Mouse (Mus musculus) heart, adult 9 months (tissue): ENCODE data around the gene Orai1.
A peak's percentile ranks its signal among the peaks of the same experiment; 100 is the strongest.
"Not testable (repeated sequence)": the region's sequence is repeated elsewhere in the genome, so short reads cannot be mapped to it uniquely, and the experiment has no call there.

Source experiments
- DNase-seq, 2 experiments: peaks; one replicate each; pipeline ENCODE4 v3.0.0; 2022; ENCODE audit warnings: low spot score in 2 of 2

Gene Orai1

DNA sequence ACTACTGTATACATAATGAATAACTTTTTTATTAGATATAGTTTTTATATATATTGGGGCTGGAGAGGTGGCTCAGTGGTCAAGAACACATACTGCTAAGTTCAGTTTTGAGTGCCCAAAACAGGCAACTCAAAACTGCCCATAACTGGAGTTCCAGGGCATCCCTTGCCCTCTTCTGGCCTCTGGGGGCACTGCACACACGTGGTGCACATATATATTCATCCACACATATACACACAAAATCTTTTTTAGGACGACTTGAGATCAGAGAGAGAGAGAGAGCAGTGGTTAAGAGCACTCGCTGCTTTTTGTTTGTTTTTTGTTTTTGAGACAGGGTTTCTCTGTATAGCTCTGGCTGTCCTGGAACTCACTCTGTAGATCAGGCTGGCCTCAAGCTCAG is 16.4 kb downstream of the Orai1 start:
- DNase-seq = no peak

DNA sequence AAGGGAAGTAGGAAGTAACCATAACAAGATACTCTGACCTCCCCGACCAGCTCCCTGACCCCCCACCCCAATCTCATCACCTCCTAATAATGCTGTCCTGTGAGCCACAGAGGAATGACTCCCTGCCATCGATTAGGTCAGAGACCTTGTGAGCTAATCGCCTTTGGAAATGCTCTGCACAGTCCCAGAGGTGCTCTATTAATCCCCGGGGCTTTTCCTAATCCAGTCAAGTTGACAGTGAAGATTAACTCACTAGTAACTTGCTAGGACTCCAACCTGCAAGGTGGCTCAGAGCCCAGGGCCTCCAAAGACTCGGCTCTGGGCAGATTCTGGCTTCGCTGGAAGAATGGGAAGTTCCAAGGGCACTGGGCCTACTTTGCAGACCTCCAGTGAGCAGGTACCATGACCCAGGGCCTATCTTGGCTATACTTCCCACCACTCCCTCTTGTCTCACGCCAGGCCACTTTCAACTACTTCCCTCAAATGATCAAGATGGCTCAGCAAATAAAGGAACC is 18.8 kb downstream of the Orai1 start:
- no peak for DNase-seq

DNA sequence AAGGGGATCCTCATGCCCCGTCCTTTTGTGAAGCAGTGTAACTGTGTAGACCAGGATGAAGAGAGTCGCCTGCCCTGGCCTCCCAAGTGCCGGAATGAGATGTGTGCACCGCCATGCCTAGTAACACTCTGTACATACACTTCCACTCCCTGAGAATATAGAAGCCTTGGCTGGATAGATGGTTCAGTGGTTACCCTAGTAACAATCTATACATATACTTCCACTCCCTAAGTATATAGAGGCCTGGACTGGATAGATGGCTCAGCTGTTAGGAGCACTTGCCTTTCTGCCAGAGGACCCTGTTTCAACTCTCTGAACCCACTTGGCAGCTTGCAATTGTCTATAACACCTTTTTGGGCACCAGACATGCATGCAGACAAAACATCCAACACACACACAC is 20.2 kb downstream of the Orai1 start:
- no peak for DNase-seq

DNA sequence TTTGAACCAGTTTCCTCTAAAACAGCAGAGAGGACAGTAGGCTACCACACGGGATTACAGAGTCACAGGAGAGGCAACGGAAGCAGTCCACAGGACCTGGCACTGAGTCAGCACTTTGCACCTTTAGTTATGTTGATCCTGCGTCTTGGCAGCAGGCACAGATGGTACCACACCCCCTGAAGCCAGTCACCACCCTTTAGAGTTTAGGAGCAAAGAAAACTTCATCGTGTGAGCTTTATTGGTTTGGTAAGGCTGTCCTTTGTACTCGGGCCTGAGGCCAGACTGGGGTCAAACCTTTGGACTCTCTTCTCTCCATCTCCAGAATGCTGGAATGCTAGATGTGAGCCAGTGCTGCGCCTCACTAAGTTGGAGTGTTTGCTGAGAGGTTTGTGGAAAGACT is 20.7 kb downstream of the Orai1 start:
- no peak for DNase-seq

GRCm38 (mm10) chr5:123038115-123038514 is 23.2 kb downstream of the Orai1 start:
- DNase-seq = no peak

DNA sequence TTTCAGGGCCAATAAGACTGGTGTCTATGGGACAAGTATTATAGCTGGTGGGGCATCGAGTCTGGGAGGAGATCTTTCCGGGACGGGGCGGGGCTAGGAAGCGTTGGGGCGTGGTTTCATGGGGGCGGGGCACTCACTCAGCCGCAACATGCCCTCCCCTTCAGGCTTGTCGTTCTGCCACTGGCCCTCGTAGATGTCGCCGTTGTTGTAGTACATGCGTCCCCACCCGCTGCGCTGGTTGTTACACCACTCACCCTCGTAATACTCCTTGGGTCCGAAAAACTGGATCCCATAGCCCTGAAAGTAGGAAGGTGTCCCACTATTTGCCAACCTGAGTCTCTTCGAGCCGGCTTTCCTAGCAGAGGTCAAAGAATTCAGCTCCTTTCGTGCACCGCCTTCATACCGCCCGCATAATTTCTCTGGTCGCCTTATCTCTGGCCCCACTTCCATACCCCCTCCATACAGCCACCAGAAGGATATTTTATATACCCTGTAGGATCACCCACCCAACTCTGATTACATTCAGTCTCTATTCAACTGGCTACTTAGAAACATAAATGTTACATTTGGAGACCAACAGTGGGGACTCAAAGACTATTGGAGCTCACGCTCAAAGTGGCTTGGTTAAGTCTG is 24.4 kb downstream of the Orai1 start:
- peak; percentile 77 to 80 for DNase-seq

GRCm38 (mm10) chr5:123040796-123041195 is 25.9 kb downstream of the Orai1 start:
- no peak for DNase-seq

DNA sequence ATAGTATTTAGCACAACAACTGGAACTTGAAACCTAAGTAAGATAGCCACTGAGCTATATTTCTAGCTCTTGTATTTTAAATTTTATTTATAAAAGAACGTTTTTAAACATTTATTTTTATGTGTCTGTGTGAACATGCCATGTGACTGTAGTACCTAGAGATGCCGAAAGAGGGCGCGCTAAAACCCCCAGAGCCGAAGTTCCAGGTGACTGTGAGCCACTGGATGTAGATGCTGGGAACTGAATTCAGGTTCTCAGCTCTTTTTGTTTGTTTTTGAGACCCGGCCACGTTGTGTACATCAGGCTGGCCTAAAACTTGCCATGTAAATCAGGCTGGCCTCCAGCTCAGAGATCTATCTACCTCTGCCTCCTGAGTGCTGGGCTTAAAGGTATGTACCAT is 29.0 kb downstream of the Orai1 start:
- DNase-seq = no peak

- DNase-seq = peak; percentile 55 to 75
Observed at GRCm38 (mm10) chr5:123045561-123046295, 30.9 kb downstream of the Orai1 start.

DNA sequence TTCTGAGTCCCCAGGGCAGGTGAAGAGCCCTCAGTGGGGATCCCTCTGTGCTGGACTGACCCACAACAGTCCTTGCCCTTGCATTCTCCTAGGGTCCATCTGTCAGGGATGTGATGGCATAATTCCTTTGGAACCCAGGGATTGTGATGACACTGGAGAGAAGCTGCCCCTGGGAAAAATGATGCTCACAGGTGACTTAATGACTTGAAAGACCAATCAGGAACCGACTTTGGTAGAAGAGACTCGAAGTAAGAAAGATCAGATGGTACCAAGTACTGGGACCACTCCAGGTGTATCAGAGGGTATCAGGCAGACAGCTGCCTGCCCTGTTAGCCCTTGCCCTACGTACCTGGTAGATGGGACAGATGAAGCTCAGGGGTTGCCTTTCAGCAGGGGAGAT is 32.0 kb downstream of the Orai1 start, which contains the start of gene Morn3:
Morn3 (minus strand) TSS at position 101 of the 400 bp plus-strand sequence.
- DNase-seq = no peak

GRCm38 (mm10) chr5:123049271-123049670 is 34.4 kb downstream of the Orai1 start:
- peak in 1 of 2 experiments; percentile 22 for DNase-seq

GRCm38 (mm10) chr5:123050918-123051317 is 36.0 kb downstream of the Orai1 start:
- peak in 1 of 2 experiments; percentile 45 for DNase-seq

- DNase-seq = no peak
Observed at GRCm38 (mm10) chr5:123051736-123052135, 36.9 kb downstream of the Orai1 start.

GRCm38 (mm10) chr5:123057366-123058250 is 42.7 kb downstream of the Orai1 start:
- peak; percentile 99 to 100 for DNase-seq

DNA sequence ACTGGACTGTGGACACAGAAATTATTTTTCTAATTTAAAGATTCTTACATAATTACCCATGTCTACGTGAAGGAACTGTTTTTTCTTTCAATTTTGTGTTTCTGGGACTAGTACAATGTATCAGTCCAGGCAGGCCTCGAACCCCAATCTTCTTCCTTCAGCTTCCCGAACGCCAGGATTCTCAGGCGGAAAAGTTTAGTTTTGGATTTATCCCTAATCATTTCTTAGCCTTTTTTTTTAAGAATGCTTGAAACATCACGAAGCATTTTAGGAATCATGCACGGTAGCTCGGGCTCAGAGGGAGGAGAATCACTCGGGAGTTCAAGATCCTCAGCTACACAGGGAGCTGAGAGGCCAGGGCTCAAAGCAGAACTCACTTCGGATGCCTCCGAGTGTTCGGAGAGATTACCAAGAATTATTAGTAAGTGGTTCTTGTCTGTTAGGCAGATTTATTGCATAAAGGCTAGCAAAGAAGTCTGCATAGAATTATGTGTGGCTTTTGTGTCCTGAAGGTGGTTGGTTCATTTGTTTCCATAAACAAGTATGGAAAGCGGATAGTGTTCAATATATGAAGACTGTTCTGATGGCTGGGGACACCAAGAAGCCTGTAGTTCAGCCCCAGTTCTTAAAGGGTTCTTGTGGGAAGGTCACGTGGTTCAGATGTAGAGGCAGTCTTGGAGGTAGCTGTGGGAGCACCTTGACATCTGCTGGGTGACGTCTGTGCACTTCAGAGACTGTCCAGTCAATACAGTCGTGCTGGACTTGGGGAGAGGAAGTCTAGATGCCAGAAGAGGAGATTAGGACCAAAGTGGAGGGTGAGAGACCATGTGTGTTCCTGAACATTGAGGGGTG is 43.6 kb downstream of the Orai1 start:
- DNase-seq = no peak

GRCm38 (mm10) chr5:123059757-123060520 is 45.1 kb downstream of the Orai1 start:
- peak; percentile 61 to 73 for DNase-seq

DNA sequence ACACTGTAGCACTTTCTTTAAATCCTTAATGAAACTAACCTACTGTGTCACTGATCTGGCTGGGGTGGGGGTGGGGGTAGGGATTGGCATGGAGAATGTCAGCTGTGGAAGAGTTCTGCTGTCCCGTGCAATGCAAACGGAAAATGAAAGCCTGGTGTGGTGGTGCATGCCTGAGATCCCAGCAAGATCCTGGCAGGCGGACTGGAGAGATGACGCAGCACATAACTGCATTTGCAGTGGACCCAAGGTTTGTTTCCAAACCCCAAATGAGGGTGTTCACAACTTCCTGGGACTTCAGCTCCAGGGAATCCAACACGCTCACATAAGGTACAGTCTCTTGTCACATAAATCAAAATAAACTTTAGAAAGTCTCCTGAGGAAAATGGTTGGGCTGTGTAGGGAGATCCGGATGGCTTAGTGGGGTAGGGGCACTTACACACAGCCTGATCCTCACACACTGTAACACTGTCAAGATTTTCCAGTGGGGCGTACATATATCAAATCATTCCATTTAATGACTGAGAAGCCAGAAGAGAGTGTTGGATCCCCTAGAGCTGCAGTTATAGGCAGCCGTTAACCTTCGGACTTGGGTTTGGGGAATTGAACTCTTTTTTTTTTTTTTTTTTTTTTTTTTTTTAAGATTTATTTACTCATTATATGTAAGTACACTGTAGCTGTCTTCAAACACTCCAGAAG is 46.0 kb downstream of the Orai1 start:
- peak; percentile 34 to 50 for DNase-seq

- not testable (repeated sequence) for DNase-seq
Observed at GRCm38 (mm10) chr5:123061402-123061749, 46.5 kb downstream of the Orai1 start.

- no peak for DNase-seq
Observed at GRCm38 (mm10) chr5:123063141-123063540, 48.3 kb downstream of the Orai1 start.

GRCm38 (mm10) chr5:123064207-123064606 is 49.3 kb downstream of the Orai1 start:
- peak in 1 of 2 experiments; percentile 59 for DNase-seq
